Mouse (Mus musculus) stomach, embryonic 16.5 days (tissue): ENCODE results near the gene Olfr1111. TPM values are rescaled to one million over a fixed set of nuclear protein-coding genes. Genes with fewer than 3 reads are reported as not detected.
"Not testable (repeated sequence)": the region's sequence is repeated elsewhere in the genome, so short reads cannot be mapped to it uniquely, and the experiment has no call there.

ENCODE experiments used
- ATAC-seq: fragments of 200-750 bp; cut with Nextera tagmentation; 2 replicates; pipeline ENCODE4 v1.8.0; 2017; ENCODE audit warnings: moderate number of reproducible peaks, moderate TSS enrichment; ENCODE audit not compliant: insufficient read depth, low FRiP score
- H3K27ac ChIP-seq: fragments of 300-500 bp; sonication (generic); 2 replicates; pipeline ENCODE4 v1.5.1; 2014; ENCODE audit warnings: low read length
- H3K27me3 ChIP-seq: fragments of 300-500 bp; sonication (generic); 2 replicates; pipeline ENCODE4 v1.6.1; 2014; ENCODE audit warnings: low read length, control low read depth, mixed read lengths; ENCODE audit not compliant: control insufficient read depth, insufficient read depth
- H3K36me3 ChIP-seq: fragments of 300-500 bp; sonication (generic); 2 replicates; pipeline ENCODE4 v1.6.1; 2014; ENCODE audit warnings: low read length; ENCODE audit not compliant: control insufficient read depth, insufficient read depth
- H3K4me1 ChIP-seq: fragments of 300-500 bp; sonication (generic); 2 replicates; pipeline ENCODE4 v1.6.1; 2014; ENCODE audit warnings: low read length, control low read depth, mixed read lengths; ENCODE audit not compliant: control insufficient read depth, insufficient read depth
- H3K4me2 ChIP-seq: fragments of 300-500 bp; sonication (generic); 2 replicates; pipeline ENCODE4 v1.6.1; 2014; ENCODE audit warnings: low read depth, low read length, mixed read lengths
- H3K4me3 ChIP-seq: fragments of 300-500 bp; sonication (generic); replicated peaks from 2 replicates; pipeline ENCODE4 v1.5.1; 2014; ENCODE audit warnings: mild to moderate bottlenecking, low read length
- H3K9ac ChIP-seq: fragments of 300-500 bp; sonication (generic); 2 replicates; pipeline ENCODE4 v1.6.1; 2014; ENCODE audit warnings: low read length
- H3K9me3 ChIP-seq: fragments of 300-500 bp; sonication (generic); replicated peaks from 2 replicates; pipeline ENCODE4 v1.6.1; 2016; ENCODE audit warnings: low read length, control low read depth; ENCODE audit not compliant: control insufficient read depth
- WGBS: fragments of 180-500 bp; shearing (Covaris S2); extraction: QIAGEN DNeasy Blood & Tissue Kit; methylation state at CpG from one replicate; pipeline ENCODE4 v1.1.7; 2014; 5-methylcytosine and 5-hydroxymethylcytosine counted together
- polyA plus RNA-seq: library from polyadenylated mRNA; unstranded; fragments of >200 nt; fragmentation: Nextera tagmentation; extraction: Ambion mirVana; gene quantifications from 2 replicates; pipeline ENCODE4 v1.2.1, GENCODE M21; 2015

Gene Olfr1111
- not detected in 2 replicates for polyA plus RNA-seq

- H3K27ac ChIP-seq, result no peak within 1 kb of the TSS
- H3K4me3 ChIP-seq, result no peak within 1 kb of the TSS
- H3K27me3 ChIP-seq, result no peaks in the 10 kb centered on the region
- H3K9me3 ChIP-seq, result no peaks in the 10 kb centered on the region
- no peak within 1 kb of the TSS for H3K4me2 ChIP-seq
- H3K36me3 ChIP-seq, result no peaks in the 10 kb centered on the region
- H3K9ac ChIP-seq, result no peak within 1 kb of the TSS
- H3K4me1 ChIP-seq, result no peaks in the 10 kb centered on the region
- ATAC-seq, result no peak
Observed at GRCm38 (mm10) chr2:87152524-87152923, at the start of gene Olfr1111. Gene Olfr1111, minus strand, starts transcription at chr2:87152624.

- Histone ChIP-seq H3K27me3 (no peaks in the 10 kb centered on the region), H3K4me1 (no peaks in the 10 kb centered on the region), H3K36me3 (no peaks in the 10 kb centered on the region), H3K4me3 (no peak within 1 kb of the TSS), H3K9me3 (no peaks in the 10 kb centered on the region), H3K9ac (no peak within 1 kb of the TSS), H3K27ac (no peak within 1 kb of the TSS), H3K4me2 (no peak within 1 kb of the TSS)
- no peak for ATAC-seq
- 88% methylated on average over 1 of the region's 1 CpGs for WGBS
Observed at GRCm38 (mm10) chr2:87187498-87187897, 35.1 kb upstream of the Olfr1111 start, which contains the start of gene Olfr1112. Gene Olfr1112, plus strand, starts transcription at chr2:87187798.

- 75% methylated on average over 2 of the region's 2 CpGs for WGBS
- not testable (repeated sequence) for ATAC-seq, H3K4me3 ChIP-seq
Observed at GRCm38 (mm10) chr2:87167731-87168130, 15.3 kb upstream of the Olfr1111 start.

GRCm38 (mm10) chr2:87140200-87140599 is 12.2 kb downstream of the Olfr1111 start, which contains the start of gene Olfr1110:
Gene Olfr1110, minus strand, starts transcription at chr2:87140300.
- H3K4me2 ChIP-seq, result no peak within 1 kb of the TSS
- H3K27me3 ChIP-seq, result no peaks in the 10 kb centered on the region
- no peak within 1 kb of the TSS for H3K4me3 ChIP-seq
- 83% methylated on average over 1 of the region's 1 CpGs for WGBS
- no peak within 1 kb of the TSS for H3K9ac ChIP-seq
- no peak within 1 kb of the TSS for H3K27ac ChIP-seq
- ATAC-seq, result no peak
- no peaks in the 10 kb centered on the region for H3K9me3 ChIP-seq
- H3K36me3 ChIP-seq, result no peaks in the 10 kb centered on the region
- no peaks in the 10 kb centered on the region for H3K4me1 ChIP-seq

More at GRCm38 (mm10) chr2:87167731-87168130, 15.3 kb upstream of the Olfr1111 start:
- H3K9me3 ChIP-seq, H3K4me1 ChIP-seq, H3K4me2 ChIP-seq, H3K27me3 ChIP-seq, H3K27ac ChIP-seq, H3K9ac ChIP-seq, H3K36me3 ChIP-seq: not testable (repeated sequence)

- Histone ChIP-seq H3K4me2 (no peak within 1 kb of the TSS), H3K4me1 (no peaks in the 10 kb centered on the region), H3K9me3 (no peaks in the 10 kb centered on the region), H3K4me3 (no peak within 1 kb of the TSS), H3K36me3 (no peaks in the 10 kb centered on the region), H3K27me3 (no peaks in the 10 kb centered on the region), H3K9ac (no peak within 1 kb of the TSS), H3K27ac (no peak within 1 kb of the TSS)
- ATAC-seq, result no peak
Observed at GRCm38 (mm10) chr2:87114467-87114866, 38.0 kb downstream of the Olfr1111 start, which contains the start of gene Olfr259. Gene Olfr259, minus strand, starts transcription at chr2:87114567.

Other genes with a start within 250 kb of the Olfr1111 start
- not detected in 2 replicates for gene Olfr1098, start 228.1 kb downstream of the Olfr1111 start, polyA plus RNA-seq
- not detected in 2 replicates for gene Olfr1099, start 191.9 kb downstream of the Olfr1111 start, polyA plus RNA-seq
- not detected in 2 replicates for gene Olfr1100, start 172.7 kb downstream of the Olfr1111 start, polyA plus RNA-seq
- not detected in 2 replicates for gene Olfr1101, start 161.4 kb downstream of the Olfr1111 start, polyA plus RNA-seq
- gene Olfr1102, start 154.2 kb downstream of the Olfr1111 start, polyA plus RNA-seq, result not detected in 2 replicates
- gene Olfr1104, start 125.5 kb downstream of the Olfr1111 start, polyA plus RNA-seq, result not detected in 2 replicates
- gene Olfr1105, start 116.1 kb downstream of the Olfr1111 start, polyA plus RNA-seq, result not detected in 2 replicates
- gene Olfr1106, start 100.4 kb downstream of the Olfr1111 start, polyA plus RNA-seq, result not detected in 2 replicates
- gene Olfr1107, start 76.8 kb downstream of the Olfr1111 start, polyA plus RNA-seq, result not detected in 2 replicates
- gene Olfr1109, start 56.6 kb downstream of the Olfr1111 start, polyA plus RNA-seq, result not detected in 2 replicates
- gene Olfr259, start 38.1 kb downstream of the Olfr1111 start, polyA plus RNA-seq, result not detected in 2 replicates
- gene Olfr1110, start 12.3 kb downstream of the Olfr1111 start, polyA plus RNA-seq, result not detected in 2 replicates
- gene Olfr1112, start 35.2 kb upstream of the Olfr1111 start, polyA plus RNA-seq, result not detected in 2 replicates
- not detected in 2 replicates for gene Olfr1113, start 56.3 kb upstream of the Olfr1111 start, polyA plus RNA-seq
- gene Olfr1115, start 95.4 kb upstream of the Olfr1111 start, polyA plus RNA-seq, result not detected in 2 replicates
- gene Olfr1116, start 114.9 kb upstream of the Olfr1111 start, polyA plus RNA-seq, result not detected in 2 replicates
- gene Olfr1118, start 155.0 kb upstream of the Olfr1111 start, polyA plus RNA-seq, result not detected in 2 replicates
- gene Olfr1120, start 202.2 kb upstream of the Olfr1111 start, polyA plus RNA-seq, result not detected in 2 replicates
- gene Olfr1121, start 217.3 kb upstream of the Olfr1111 start, polyA plus RNA-seq, result not detected in 2 replicates
- not detected in 2 replicates for gene Olfr1122, start 233.2 kb upstream of the Olfr1111 start, polyA plus RNA-seq